Mouse (Mus musculus) lung, postnatal 0 days (tissue): ENCODE data around the gene Baz2b.

Source experiments
- CTCF ChIP-seq: IDR thresholded peaks from 2 replicates; pipeline ENCODE4 v1.5.1; 2016; ENCODE audit warnings: antibody characterized with exemption, mild to moderate bottlenecking
- EP300 ChIP-seq: IDR thresholded peaks from 2 replicates; pipeline ENCODE4 v1.6.1; 2016; ENCODE audit warnings: antibody characterized with exemption, mild to moderate bottlenecking, control low read depth

DNA sequence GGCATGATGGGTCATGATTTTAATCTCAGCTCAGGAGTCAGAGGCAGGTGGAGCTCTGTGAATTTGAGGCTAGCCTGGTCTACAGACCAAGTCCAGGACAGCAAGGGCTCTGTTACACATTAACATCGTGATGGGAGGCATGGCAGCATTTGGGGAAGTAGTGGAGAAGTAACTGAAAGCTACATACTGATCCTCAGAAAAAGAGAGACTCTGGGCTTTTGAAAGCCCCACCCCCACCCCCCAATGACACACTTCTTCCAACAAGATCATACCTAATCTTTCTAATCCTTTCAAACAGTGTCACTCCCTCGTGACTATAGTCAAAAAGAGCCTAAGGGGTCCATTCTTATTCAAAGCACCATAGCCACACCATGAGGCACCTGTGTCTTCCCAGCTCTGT lies 73.8 kb downstream of the Baz2b start:
- TF ChIP-seq CTCF (no peak), EP300 (no peak)
